Mouse (Mus musculus): ENCODE data around the gene Tdp1.

Tdp1 gene

GRCm38 (mm10) chr12:99999726-100000125 lies 115.4 kb downstream of the Tdp1 start:
- in situ Hi-C loops (cut with MseI, MboI), result no loop called here

GRCm38 (mm10) chr12:100000381-100000780 lies 116.1 kb downstream of the Tdp1 start:
- in situ Hi-C loops (cut with MseI, MboI), result no loop called here

- in situ Hi-C loops (cut with MseI, MboI), result no loop called here
Observed at GRCm38 (mm10) chr12:100001246-100001645, 116.9 kb downstream of the Tdp1 start.

- in situ Hi-C loops (cut with MseI, MboI), result no loop called here
Observed at GRCm38 (mm10) chr12:100001910-100002309, 117.6 kb downstream of the Tdp1 start.

- in situ Hi-C loops (cut with MseI, MboI), result no loop called here
Observed at GRCm38 (mm10) chr12:100002914-100003587, 118.7 kb downstream of the Tdp1 start.

Data from mouse trophoblast stem cell (cell line).